Comparison of ENCODE assay signal across 24 mouse cellular contexts in the genomic region with DNA sequence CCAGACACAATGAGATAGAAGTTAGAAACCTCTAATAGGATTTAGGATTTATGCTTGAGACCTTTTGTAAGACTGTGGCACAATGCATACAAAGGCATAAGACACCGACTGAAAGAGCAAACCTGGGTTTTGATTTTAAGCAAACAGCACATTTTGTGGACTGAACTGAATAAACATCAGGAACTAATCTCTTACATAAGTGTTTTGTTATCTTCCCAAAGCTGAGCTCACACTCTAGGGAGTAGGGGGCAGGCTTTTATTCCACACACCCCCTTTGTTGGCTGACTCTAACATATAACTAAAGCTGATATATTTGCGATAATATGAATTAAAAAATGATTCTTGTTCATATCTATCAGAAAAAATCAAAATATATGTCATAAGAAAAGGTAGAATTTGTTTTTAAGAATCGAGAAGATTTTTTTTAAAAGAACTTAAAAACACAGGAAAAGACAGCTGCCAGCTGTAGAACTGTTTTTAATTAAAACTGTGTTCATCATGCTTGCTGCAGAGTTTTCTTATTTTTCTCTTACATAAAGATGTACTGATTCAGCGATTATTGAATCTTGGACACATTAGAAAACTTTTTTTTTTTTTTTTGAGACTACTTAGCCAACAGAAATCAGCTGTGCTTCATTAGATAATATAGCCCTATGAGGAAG. TPM values are rescaled to one million over a fixed set of nuclear protein-coding genes. Genes with fewer than 3 reads are reported as not detected.
DNase-seq lines count a peak whose midpoint lies in the region; ATAC-seq and TF ChIP-seq lines count a peak whose summit lies in the region.
"Had no signal": no experiment of that assay in that cellular context is flagged by ENCODE, and none has a peak within 500 bp of the region (broad histone marks: within the 10 kb centered on the region; RNA-seq: fewer than 3 reads in every experiment).

No protein-coding gene starts in this region.

- H3K36me3 ChIP-seq in embryonic facial prominence, embryonic 11.5 days (replicated peaks; ENCODE audit: control insufficient read depth, insufficient read depth, low read depth, low read length), result no peaks in the 10 kb centered on the region
- no peaks in the 10 kb centered on the region for H3K36me3 ChIP-seq in embryonic facial prominence, embryonic 10.5 days (replicated peaks)
- no peaks in the 10 kb centered on the region for H3K36me3 ChIP-seq in heart, embryonic 16.5 days (ENCODE audit: control insufficient read depth, insufficient read depth)
- H3K36me3 ChIP-seq in stomach, embryonic 16.5 days (ENCODE audit: control insufficient read depth, insufficient read depth, low read length), result no peaks in the 10 kb centered on the region
- no peaks in the 10 kb centered on the region for H3K36me3 ChIP-seq in stomach, postnatal 0 days (ENCODE audit: control insufficient read depth, insufficient read depth, low read length)
- H3K36me3 ChIP-seq: G1E; heart, embryonic 15.5 days; liver, embryonic 12.5 days; lung, embryonic 15.5 days; midbrain, embryonic 13.5 days had no signal

- no peak overlapping the region for H3K4me2 ChIP-seq in embryonic facial prominence, embryonic 11.5 days (ENCODE audit: low read depth, low read length)
- no peak overlapping the region for H3K4me2 ChIP-seq in heart, embryonic 16.5 days (ENCODE audit: low read depth, low read length)
- no peak overlapping the region for H3K4me2 ChIP-seq in stomach, embryonic 16.5 days (ENCODE audit: low read depth, low read length)
- H3K4me2 ChIP-seq in stomach, postnatal 0 days (replicated peaks; ENCODE audit: low read depth), result no peak overlapping the region
- H3K4me2 ChIP-seq: forebrain, embryonic 13.5 days; heart, embryonic 15.5 days; hindbrain, embryonic 14.5 days; liver, embryonic 12.5 days; lung, embryonic 15.5 days; midbrain, embryonic 13.5 days had no signal

- H3K27me3 ChIP-seq in embryonic facial prominence, embryonic 11.5 days (ENCODE audit: control insufficient read depth, insufficient read depth, low read length), result no peaks in the 10 kb centered on the region
- no peaks in the 10 kb centered on the region for H3K27me3 ChIP-seq in embryonic facial prominence, embryonic 10.5 days (replicated peaks; ENCODE audit: low read depth, poor library complexity, severe bottlenecking)
- H3K27me3 ChIP-seq in heart, embryonic 16.5 days (ENCODE audit: control insufficient read depth, insufficient read depth, low read length), result no peaks in the 10 kb centered on the region
- H3K27me3 ChIP-seq in stomach, embryonic 16.5 days (ENCODE audit: control insufficient read depth, insufficient read depth, low read length), result no peaks in the 10 kb centered on the region
- H3K27me3 ChIP-seq in stomach, postnatal 0 days (ENCODE audit: control insufficient read depth, insufficient read depth, low read length), result no peaks in the 10 kb centered on the region
- H3K27me3 ChIP-seq: forebrain, embryonic 13.5 days; heart, embryonic 15.5 days; liver, embryonic 12.5 days; lung, embryonic 15.5 days; midbrain, embryonic 13.5 days had no signal

- no peaks in the 10 kb centered on the region for H3K9me3 ChIP-seq in embryonic facial prominence, embryonic 11.5 days (replicated peaks; ENCODE audit: control insufficient read depth, low read length)
- H3K9me3 ChIP-seq in embryonic facial prominence, embryonic 10.5 days, result no peaks in the 10 kb centered on the region
- H3K9me3 ChIP-seq in heart, embryonic 16.5 days (replicated peaks; ENCODE audit: control insufficient read depth, low read length), result no peaks in the 10 kb centered on the region
- H3K9me3 ChIP-seq in stomach, embryonic 16.5 days (replicated peaks; ENCODE audit: control insufficient read depth, low read length), result no peaks in the 10 kb centered on the region
- H3K9me3 ChIP-seq in stomach, postnatal 0 days (ENCODE audit: control insufficient read depth, low read length), result no peaks in the 10 kb centered on the region
- H3K9me3 ChIP-seq: forebrain, embryonic 13.5 days; G1E; heart, embryonic 15.5 days; liver, embryonic 12.5 days; lung, embryonic 15.5 days; midbrain, embryonic 13.5 days had no signal

- TF ChIP-seq EP300 in stomach, postnatal 0 days (optimal IDR thresholded peaks at IDR 0.05), result no peak

- 29% methylated on average over 4 of the region's 4 CpGs for WGBS in embryonic facial prominence, embryonic 11.5 days
- WGBS in embryonic facial prominence, embryonic 10.5 days, result 43% methylated on average over 4 of the region's 4 CpGs
- 52% methylated on average over 4 of the region's 4 CpGs for WGBS in heart, embryonic 16.5 days
- WGBS in stomach, embryonic 16.5 days, result 47% methylated on average over 4 of the region's 4 CpGs
- 34% methylated on average over 4 of the region's 4 CpGs for WGBS in stomach, postnatal 0 days

- TF ChIP-seq CTCF in stomach, postnatal 0 days (IDR thresholded peaks at IDR 0.05; ENCODE audit: low read depth), result no peak

- H3K9ac ChIP-seq in embryonic facial prominence, embryonic 11.5 days (replicated peaks; ENCODE audit: low read length), result no peak overlapping the region
- H3K9ac ChIP-seq in heart, embryonic 16.5 days (ENCODE audit: low read length), result no peak overlapping the region
- no peak overlapping the region for H3K9ac ChIP-seq in stomach, embryonic 16.5 days (ENCODE audit: low read length)
- H3K9ac ChIP-seq in stomach, postnatal 0 days (ENCODE audit: low read length), result no peak overlapping the region
- H3K9ac ChIP-seq: forebrain, embryonic 13.5 days; heart, embryonic 15.5 days; hindbrain, embryonic 14.5 days; liver, embryonic 12.5 days; lung, embryonic 15.5 days; midbrain, embryonic 13.5 days had no signal

- intact Hi-C loops in heart, postnatal 14 days (cut with DNase I), result no loop called here

- no peak overlapping the region for H3K27ac ChIP-seq in embryonic facial prominence, embryonic 11.5 days (replicated peaks; ENCODE audit: low read depth, low read length)
- no peak overlapping the region for H3K27ac ChIP-seq in embryonic facial prominence, embryonic 10.5 days (replicated peaks)
- peak overlapping the region; percentile 46; the same call in 1 of the 2 replicates for H3K27ac ChIP-seq in heart, embryonic 16.5 days (ENCODE audit: low read length)
- peak overlapping the region; percentile 33; the same call in 1 of the 2 replicates for H3K27ac ChIP-seq in stomach, embryonic 16.5 days (ENCODE audit: low read length)
- H3K27ac ChIP-seq in stomach, postnatal 0 days (replicated peaks), result no peak overlapping the region
- H3K27ac ChIP-seq: forebrain, embryonic 13.5 days; heart, embryonic 15.5 days; hindbrain, embryonic 14.5 days; liver, embryonic 12.5 days; lung, embryonic 15.5 days; midbrain, embryonic 13.5 days had no signal

- H3K4me3 ChIP-seq in embryonic facial prominence, embryonic 11.5 days (ENCODE audit: low read depth, low read length), result no peak overlapping the region
- no peak overlapping the region for H3K4me3 ChIP-seq in embryonic facial prominence, embryonic 10.5 days
- no peak overlapping the region for H3K4me3 ChIP-seq in heart, embryonic 16.5 days (ENCODE audit: low read length)
- H3K4me3 ChIP-seq in stomach, embryonic 16.5 days (replicated peaks; ENCODE audit: low read length), result no peak overlapping the region
- H3K4me3 ChIP-seq in stomach, postnatal 0 days (ENCODE audit: low read depth, low read length), result no peak overlapping the region
- H3K4me3 ChIP-seq: erythroblast, embryonic 14.5 days; forebrain, embryonic 13.5 days; heart, embryonic 15.5 days; liver, embryonic 12.5 days; lung, embryonic 15.5 days; midbrain, embryonic 13.5 days; myocyte had no signal

- no peaks in the 10 kb centered on the region for H3K4me1 ChIP-seq in embryonic facial prominence, embryonic 11.5 days (ENCODE audit: control insufficient read depth, insufficient read depth, low read length)
- peaks cover 7% of the 10 kb centered on the region for H3K4me1 ChIP-seq in embryonic facial prominence, embryonic 10.5 days
- no peaks in the 10 kb centered on the region for H3K4me1 ChIP-seq in heart, embryonic 16.5 days (ENCODE audit: control insufficient read depth, insufficient read depth, low read length)
- H3K4me1 ChIP-seq in stomach, embryonic 16.5 days (ENCODE audit: control insufficient read depth, insufficient read depth, low read length), result peaks cover 3% of the 10 kb centered on the region; the same call in 1 of the 2 replicates
- no peaks in the 10 kb centered on the region for H3K4me1 ChIP-seq in stomach, postnatal 0 days (replicated peaks; ENCODE audit: control insufficient read depth, insufficient read depth)
- H3K4me1 ChIP-seq: forebrain, embryonic 13.5 days; heart, embryonic 15.5 days; liver, embryonic 12.5 days had no signal

- no peak for ATAC-seq in embryonic facial prominence, embryonic 11.5 days (replicated peaks; ENCODE audit: insufficient number of reproducible peaks, low FRiP score, low TSS enrichment, low read depth)
- ATAC-seq in heart, embryonic 16.5 days (replicated peaks; ENCODE audit: extremely low read depth, insufficient read depth, low FRiP score), result no peak
- no peak for ATAC-seq in stomach, embryonic 16.5 days (ENCODE audit: insufficient read depth, low FRiP score)
- ATAC-seq in stomach, postnatal 0 days (ENCODE audit: low FRiP score, low TSS enrichment), result no peak
- ATAC-seq: forebrain, embryonic 13.5 days; liver, embryonic 12.5 days; midbrain, embryonic 13.5 days had no signal

- DNase-seq in embryonic facial prominence, embryonic 11.5 days (ENCODE audit: low spot score), result peak; percentile 63
- no peak for DNase-seq in embryonic facial prominence, embryonic 10.5 days (ENCODE audit: low spot score)
- no peak for DNase-seq in heart, postnatal 14 days
- DNase-seq in stomach, postnatal 0 days (ENCODE audit: low spot score), result no peak
- DNase-seq in thymus, postnatal 36 days, result no peak
- DNase-seq in kidney, postnatal 14 days, result no peak
- DNase-seq: adrenal gland, postnatal 36 days; cerebellum, adult 8-10 months; kidney, adult 8-10 months; kidney, postnatal 25 days; spleen, adult 18-20 months; thymus, adult 18-20 months had no signal

RNA-seq across cellular contexts. Expression of a gene that starts 56.2 kb away (rescaled TPM):
- polyA plus RNA-seq in embryonic facial prominence, embryonic 11.5 days (2014; fragmentation: Nextera tagmentation; extraction: Ambion mirVana), result 17.9 and 20.7 TPM in 2 replicates
- 2.7 and 4.9 TPM in 2 replicates for polyA plus RNA-seq in embryonic facial prominence, embryonic 10.5 days (2016; fragmentation: Nextera tagmentation; extraction: Ambion mirVana)
- polyA plus RNA-seq in heart, embryonic 16.5 days (2015; fragmentation: Nextera tagmentation; extraction: Ambion mirVana), result 314 and 356 TPM in 2 replicates
- 100 to 1,000 TPM; 385 to 442 TPM for total RNA-seq in heart, postnatal 14 days (2021)
- 772 and 849 TPM in 2 replicates for polyA plus RNA-seq in stomach, embryonic 16.5 days (2015; fragmentation: Nextera tagmentation; extraction: Ambion mirVana)
- polyA plus RNA-seq in stomach, postnatal 0 days (2015; fragmentation: Nextera tagmentation; extraction: Ambion mirVana), result 589 and 601 TPM in 2 replicates
- total RNA-seq: common myeloid progenitor, adult 5-6 weeks had no signal
- polyA plus RNA-seq: erythroblast, embryonic 14.5 days; G1E had no signal

Comparison
In these comparisons a context has a peak if more than half of its experiments do, and no peak if none do; other contexts are left out.
1. H3K27ac ChIP-seq: peak in heart, embryonic 16.5 days (single experiment) and stomach, embryonic 16.5 days (single experiment); none in embryonic facial prominence, embryonic 11.5 days (single experiment), embryonic facial prominence, embryonic 10.5 days (single experiment) and stomach, postnatal 0 days (single experiment).
2. RNA of a gene that starts 56.2 kb away (polyA plus RNA-seq): 772 to 849 TPM in stomach, embryonic 16.5 days, 589 to 601 TPM in stomach, postnatal 0 days and 314 to 356 TPM in heart, embryonic 16.5 days; 17.9 to 20.7 TPM in embryonic facial prominence, embryonic 11.5 days and 2.7 to 4.9 TPM in embryonic facial prominence, embryonic 10.5 days; every median in the first group is over 10 times any median in the second.